Mouse (Mus musculus) lung, adult 2 months (tissue): ENCODE measurements around the gene A930004D18Rik. TPM values are rescaled to one million over a fixed set of nuclear protein-coding genes. Genes with fewer than 3 reads are reported as not detected.
"Not testable (repeated sequence)": the region's sequence is repeated elsewhere in the genome, so short reads cannot be mapped to it uniquely, and the experiment has no call there.

Experiments
- DNase-seq: peaks from one replicate; pipeline ENCODE4 v3.0.0; 2022
- H3K4me1 ChIP-seq: fragments of 200-500 bp; 2 replicates; pipeline ENCODE4 v1.6.1; 2011; ENCODE audit warnings: low read length; ENCODE audit not compliant: control insufficient read depth, insufficient read depth
- H3K4me3 ChIP-seq: fragments of 200-500 bp; replicated peaks from 2 replicates; pipeline ENCODE3; 2011; ENCODE audit warnings: low read depth, mild to moderate bottlenecking, control low read depth, low read length; ENCODE audit errors: extremely low read depth
- CTCF ChIP-seq: fragments of 200-500 bp; IDR thresholded peaks from 2 replicates; pipeline ENCODE4 v1.5.1; 2011; ENCODE audit warnings: mild to moderate bottlenecking, low read length, control low read depth; ENCODE audit not compliant: insufficient read depth
- POLR2A ChIP-seq: fragments of 200-500 bp; IDR thresholded peaks from 2 replicates; pipeline ENCODE4 v1.6.1; 2011; ENCODE audit warnings: low read depth, mild to moderate bottlenecking, control low read depth, low read length, borderline replicate concordance; ENCODE audit errors: extremely low read depth
- WGBS: fragments of 180-500 bp; shearing (Covaris S2); methylation state at CpG from one replicate; pipeline ENCODE4 v1.1.7; 2018; 5-methylcytosine and 5-hydroxymethylcytosine counted together
- polyA plus RNA-seq: library from polyadenylated mRNA; depleted of rRNA; stranded (reverse); fragments of >200 nt; gene quantifications from 2 replicates; pipeline ENCODE4 v1.2.3, GENCODE M21; 2012; rRNA removed

The A930004D18Rik gene
- polyA plus RNA-seq, 1 experiment, result 4.4 TPM

DNA sequence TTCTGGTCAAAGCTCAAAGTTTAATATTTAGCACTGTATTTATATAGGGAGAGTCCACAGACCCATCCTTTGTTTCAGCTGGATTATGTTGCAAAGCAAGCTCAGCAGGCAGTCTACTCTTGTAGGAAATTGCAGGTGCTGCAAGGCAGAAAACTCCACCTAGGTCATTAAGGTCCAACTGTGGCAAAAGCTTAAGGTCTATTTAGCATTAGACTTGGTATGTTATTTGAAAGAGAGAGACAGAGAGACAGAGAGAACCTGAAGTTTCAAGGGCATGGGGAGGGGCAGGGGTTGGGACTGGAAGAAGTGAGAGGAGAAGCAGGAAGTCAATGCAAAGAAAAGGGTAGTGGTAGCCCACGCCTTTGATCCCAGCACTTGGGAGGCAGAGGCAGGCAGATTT lies 54.8 kb downstream of the A930004D18Rik start:
- no peak for TF ChIP-seq POLR2A
- TF ChIP-seq CTCF, result no peak
- Histone ChIP-seq H3K4me1 (no peaks in the 10 kb centered on the region), H3K4me3 (no peak overlapping the region)
- 81% methylated on average over 1 of the region's 1 CpGs for WGBS
- no peak for DNase-seq

DNA sequence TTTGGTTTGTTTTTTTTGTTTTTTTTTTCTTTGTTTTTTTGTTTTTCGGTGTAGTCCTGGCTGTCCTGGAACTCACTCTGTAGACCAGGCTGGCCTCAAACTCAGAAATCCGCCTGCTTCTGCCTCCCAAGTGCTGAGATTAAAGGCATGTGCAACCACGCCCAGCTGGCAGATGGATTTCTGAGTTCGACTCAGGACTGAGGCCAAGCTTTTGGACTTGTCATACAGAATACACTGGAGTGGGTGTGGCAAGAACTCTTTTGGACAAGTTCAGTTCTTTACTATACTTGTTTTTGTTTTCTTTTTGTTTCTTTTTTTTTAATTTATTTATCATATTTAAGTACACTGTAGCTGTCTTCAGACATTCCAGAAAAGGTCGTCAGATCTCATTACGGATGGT lies 58.8 kb downstream of the A930004D18Rik start:
- H3K4me1 ChIP-seq, result no peaks in the 10 kb centered on the region
- no peak for TF ChIP-seq POLR2A
- DNase-seq, result no peak
- no peak overlapping the region for H3K4me3 ChIP-seq
- 91% methylated on average over 6 of the region's 6 CpGs for WGBS

DNA sequence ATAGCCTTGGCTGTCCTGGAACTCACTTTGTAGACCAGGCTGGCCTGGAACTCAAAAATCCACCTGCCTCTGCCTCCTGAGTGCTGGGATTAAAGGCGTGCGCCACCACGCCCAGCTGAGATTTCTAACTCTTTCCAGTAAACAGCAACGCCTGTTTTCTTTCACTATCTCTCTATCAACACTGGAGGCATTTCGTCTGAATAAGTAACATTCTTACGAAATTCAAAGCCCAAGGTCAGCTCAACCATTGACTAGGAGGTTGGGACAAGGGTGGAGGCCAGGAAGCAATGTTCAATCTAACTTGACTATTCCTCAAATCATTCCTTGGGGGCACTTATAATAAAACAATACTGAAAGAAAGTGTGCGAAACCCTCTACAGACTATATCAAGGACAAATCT lies 59.3 kb downstream of the A930004D18Rik start:
- WGBS, result 90% methylated on average over 7 of the region's 7 CpGs
- not testable (repeated sequence) for DNase-seq, H3K4me1 ChIP-seq, H3K4me3 ChIP-seq

GRCm38 (mm10) chr2:17977645-17978044 lies 59.9 kb downstream of the A930004D18Rik start:
- H3K4me3 ChIP-seq, H3K4me1 ChIP-seq, DNase-seq: not testable (repeated sequence)

DNA sequence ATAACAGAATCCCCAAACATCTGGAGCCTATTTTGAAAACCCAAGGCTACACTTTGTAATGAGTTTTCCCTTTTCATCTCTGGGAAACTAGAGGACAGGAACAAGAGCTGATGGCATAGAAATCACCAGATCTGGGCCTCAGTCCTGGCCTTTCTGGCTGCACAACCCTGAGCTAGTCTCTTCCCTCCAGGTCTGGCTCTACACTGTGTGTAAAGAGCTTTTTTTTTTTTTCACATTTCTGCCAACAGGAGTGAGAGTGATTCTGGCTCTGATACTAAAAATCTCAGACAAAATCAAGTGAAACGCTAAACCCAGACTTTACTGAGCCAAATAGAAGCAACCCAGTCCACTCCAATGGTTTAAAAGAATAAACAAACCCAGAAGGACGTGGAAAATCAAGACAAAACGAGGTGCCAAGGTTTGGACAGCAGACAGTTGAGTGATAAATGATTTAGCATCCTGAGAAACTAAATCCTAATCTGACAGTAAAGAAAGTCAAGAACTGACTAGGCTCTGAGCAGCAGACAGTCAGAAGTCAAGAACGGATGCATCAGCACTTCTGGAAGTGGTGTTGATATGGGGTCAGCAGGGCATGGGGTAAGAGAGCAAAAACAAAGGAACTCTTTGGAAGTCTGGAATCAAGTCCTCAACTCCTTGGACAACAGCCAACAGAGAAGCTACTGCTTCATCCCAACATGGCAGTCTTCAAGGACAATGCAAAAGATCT lies 61.8 kb downstream of the A930004D18Rik start:
- DNase-seq, result no peak
- Histone ChIP-seq H3K4me3 (no peak overlapping the region), H3K4me1 (no peaks in the 10 kb centered on the region)
- no peak for TF ChIP-seq CTCF
- no peak for TF ChIP-seq POLR2A
- 24% methylated on average over 4 of the region's 4 CpGs for WGBS

Other genes starting within 250 kb of the A930004D18Rik start
- not detected in 2 replicates for gene H2al2a, start 40.8 kb downstream of the A930004D18Rik start, polyA plus RNA-seq
- gene Skida1, start 11.3 kb upstream of the A930004D18Rik start, polyA plus RNA-seq, result 1.8 and 2.1 TPM in 2 replicates
- gene Mllt10, start 17.5 kb upstream of the A930004D18Rik start, polyA plus RNA-seq, result 27.3 and 34.7 TPM in 2 replicates